Mouse (Mus musculus) ovary, postnatal 10 days (tissue): ENCODE results near the gene Mustn1.

Experiments used
- DNase-seq: peaks from one replicate; pipeline ENCODE4 v3.0.0; 2022; ENCODE audit warnings: low spot score

Gene Mustn1

DNA sequence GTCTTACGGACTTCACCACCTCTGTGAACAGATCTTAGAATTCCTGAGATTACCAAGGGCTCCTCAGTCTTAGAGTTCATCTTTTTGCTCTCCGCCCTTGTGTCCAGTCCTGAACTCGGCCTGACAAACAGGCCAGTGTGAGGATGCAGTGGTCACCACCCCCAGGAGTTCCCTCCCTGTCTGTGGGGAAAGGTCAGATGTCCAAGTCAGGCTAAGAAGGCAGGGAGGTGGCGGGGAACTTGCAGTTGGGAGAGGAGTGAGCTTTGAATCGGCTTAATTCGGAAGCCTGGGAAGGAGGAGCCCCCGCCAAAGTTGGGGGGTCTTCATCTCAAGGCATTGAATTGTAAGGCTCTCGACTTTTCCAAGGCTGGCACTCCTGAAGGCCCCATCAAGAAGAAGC, 1.3 kb downstream of the Mustn1 start:
- DNase-seq = no peak

DNA sequence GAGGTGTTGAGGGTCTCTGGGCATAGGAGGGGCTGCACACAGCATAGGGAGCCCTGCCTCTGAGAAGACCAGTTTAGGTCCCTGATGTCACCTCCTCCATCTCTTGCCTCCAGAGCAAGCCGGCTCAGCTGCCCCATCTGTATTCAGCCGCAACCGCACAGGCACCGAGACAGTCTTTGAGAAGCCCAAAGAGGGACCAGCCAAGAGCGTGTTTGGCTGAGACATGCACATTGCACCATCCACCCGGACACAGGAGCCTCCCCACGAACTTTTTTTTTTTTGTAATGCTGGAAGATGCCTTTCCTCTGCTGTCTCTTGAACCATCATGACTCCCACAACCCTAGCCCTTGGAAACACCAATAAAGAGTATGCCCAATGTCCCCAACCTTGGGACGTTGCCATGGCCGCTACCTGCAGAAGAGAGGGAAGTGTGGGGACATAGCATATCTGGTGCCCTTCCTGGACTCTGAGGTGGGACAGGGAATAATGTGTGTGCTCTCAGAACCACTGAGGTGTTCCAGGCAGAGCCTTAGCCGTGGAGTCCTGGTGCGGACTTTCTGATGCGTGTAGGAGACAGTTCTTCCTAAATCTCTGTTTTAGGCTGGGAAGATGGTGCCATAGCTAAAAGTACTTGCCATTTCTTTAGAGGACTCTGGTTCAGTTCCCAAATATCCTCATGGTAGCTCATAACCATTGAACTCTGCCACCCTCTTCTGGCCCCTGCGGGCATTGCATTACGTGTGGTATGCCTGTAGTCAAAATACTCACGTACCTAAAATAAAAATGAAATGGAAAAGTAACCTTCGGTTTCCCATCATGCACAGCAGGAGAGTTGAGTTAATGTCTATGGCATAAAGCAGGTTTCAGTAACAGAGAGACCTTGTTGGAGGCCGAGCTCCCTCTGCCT, 2.1 kb downstream of the Mustn1 start:
- DNase-seq = no peak

DNA sequence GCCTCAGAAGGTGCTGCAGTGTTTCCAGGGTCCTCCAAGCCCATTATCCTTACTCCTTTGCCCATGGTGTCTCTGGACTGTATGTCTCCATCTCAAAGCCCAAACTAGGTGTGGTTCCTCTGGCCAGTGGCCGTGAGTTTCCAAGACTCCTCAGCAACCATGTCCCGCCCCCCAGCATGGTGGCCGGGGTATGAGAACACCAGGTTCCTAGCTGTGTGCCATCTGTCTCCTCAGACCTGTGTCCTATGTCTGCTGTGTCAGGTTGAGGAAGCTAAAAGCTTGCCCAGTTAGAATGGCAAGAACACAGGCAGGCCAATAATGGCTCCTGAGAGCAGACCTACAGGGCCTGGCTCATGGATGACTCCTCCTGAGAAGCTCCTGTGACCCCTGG, 2.7 kb downstream of the Mustn1 start:
- DNase-seq = no peak

DNA sequence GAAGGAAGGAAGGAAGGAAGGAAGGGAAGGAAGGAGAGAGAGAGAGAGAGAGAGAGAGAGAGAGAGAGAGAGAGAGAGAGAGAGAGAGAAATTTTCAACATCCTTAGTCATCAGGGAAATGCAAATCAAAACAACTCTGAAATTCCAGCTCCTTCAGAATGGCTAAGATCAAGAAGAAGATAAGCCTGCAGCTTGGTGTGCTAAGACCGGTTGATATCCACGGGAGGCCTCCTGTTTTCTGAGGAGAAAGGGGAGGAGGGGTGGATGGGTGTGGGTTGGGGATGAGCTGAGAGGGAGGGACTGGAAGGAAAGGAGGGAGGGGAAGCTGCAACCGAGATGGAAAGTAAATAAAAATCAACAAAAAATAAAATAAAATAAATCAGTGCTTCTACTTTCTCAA, 6.3 kb downstream of the Mustn1 start:
- no peak for DNase-seq

DNA sequence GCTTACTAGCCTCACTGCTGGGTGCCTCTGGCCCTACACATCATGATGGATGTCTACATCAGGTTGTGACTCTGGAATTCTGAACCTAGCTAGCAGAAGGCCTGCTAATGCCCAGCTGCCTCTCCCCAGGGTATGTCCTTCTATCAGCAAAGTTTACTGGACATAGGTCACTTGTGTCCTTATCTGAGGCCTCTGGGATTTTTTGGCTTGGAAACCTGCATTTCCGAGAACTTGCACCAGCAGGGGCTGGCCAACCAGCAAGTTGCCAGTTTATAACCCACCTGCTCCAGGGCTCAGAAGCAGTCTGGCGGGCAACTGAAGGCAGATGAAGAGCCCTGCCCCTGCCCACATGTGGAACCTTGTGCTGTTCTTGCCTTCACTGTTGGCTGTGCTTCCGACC, 7.2 kb downstream of the Mustn1 start, which contains the start of gene Itih4:
TSS of gene Itih4 (plus strand) at position 273 of the 400 bp plus-strand sequence.
- DNase-seq = no peak

DNA sequence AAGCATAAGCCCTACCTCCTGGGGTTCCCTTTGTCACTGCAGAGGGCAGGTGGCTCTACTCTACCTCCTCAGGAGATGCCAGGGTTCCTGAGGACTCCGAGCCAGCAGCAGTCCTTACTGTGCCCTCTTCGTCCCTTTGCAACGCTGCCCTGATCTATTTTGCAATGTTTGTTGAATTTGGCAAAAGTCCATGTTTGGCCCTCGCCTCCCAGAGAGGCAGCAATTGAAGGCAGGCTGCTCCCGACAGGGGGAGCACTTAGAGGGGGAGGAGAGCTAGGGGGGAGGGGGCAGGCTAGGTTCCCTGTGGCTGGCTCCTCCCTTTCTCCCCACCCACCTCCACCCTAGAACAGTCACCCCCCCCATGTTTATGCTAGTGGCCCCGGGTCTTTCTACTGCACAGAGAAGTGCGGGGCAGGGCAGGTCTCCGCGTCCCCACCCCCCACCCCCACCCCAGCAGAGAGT, 9.3 kb downstream of the Mustn1 start:
- no peak for DNase-seq

DNA sequence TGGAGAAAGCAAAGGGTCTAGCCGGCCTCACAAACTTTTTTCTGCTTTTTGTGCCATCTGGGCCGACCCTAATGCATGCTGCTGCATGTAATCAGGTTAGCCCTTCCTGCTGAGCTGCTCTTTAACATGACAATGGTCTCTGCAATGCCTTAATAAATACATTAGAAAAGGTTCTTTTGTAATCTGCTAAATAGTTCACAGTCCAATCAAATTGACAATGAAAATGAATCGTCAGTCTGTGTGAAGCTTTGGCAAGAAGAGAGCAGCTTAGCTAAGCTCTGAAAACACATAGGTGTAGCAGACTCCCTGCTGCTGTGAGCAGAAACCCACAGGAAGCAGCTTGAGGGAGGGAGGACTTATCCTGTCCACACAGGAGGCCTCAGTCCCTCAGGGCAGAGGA, 21.0 kb downstream of the Mustn1 start:
- no peak for DNase-seq

DNA sequence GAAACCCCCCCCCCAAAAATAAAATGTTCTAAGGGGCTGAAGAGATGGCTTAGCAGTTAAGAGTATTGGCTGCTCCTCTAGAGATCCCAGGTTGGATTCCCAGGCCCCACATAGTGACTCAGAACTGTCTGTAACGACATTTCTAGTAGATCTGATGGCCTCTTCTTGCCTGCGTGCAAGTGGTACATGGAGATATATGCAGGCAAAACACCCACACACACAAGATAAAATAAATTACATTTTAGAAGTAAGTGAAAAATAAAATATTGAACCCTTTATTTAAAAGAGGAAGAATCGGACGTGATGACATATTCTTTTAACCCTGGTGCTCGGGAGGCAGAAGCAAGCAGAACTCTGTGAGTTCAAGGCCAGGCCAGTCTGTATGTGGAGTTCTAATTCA, 23.6 kb downstream of the Mustn1 start:
- no peak for DNase-seq

DNA sequence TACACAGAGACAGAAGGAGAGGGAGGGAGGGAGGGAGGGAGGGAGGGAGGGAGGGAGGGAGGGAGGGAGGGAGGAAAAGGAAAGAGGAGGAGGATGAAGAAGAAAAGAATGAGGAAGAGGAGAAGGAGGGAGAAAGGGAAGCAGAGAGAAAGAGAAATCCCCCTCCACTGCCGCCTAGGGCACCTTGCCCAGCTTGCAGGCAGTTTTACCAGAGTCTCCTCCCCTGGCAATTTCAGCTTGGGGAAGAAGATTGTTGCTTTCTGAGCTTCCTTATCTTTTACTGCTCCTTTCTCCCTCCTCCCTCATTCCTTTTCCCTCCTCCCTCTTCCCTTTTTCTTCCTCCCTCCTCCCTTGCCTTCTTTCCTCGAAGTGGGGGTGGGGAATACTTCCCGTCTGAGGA, 24.0 kb downstream of the Mustn1 start:
- DNase-seq = no peak

DNA sequence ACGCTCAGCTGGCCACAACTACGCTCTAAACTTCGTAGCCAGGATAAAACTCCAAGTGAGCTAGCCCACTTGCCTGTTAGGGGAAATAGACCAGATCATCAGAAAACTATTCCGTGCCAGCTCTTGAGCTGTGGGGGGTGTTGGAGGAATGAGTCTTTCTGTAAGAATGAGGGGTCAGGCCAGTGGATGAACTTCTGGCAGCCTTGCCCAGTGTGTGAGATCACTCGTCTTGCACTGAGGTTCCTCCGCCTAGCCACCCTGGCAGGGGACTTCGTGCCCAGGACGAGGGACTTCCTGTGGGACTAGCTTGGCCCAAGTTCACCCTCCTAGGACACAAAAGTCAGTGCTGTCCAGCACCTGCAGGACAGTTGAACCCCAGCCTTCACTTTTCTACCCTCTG, 25.3 kb downstream of the Mustn1 start:
- DNase-seq = no peak

DNA sequence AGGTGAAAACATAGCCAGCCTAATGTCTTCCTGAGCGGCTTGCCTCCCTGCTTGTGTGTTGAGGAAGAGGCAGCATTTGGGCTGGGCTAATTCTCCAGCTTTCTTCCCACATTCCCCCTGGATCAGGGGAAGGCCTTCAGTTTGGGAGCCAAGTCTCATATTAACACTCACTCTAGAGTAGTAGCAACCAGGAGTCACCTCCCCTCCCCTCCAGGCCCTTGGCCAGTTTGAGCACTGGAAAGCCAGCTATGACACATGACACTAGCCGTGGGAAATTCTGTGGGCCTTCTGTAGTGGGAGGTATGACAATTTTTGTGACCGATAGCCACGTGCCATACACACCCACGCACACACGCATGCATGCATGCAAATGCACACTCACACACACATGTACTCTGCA, 27.0 kb downstream of the Mustn1 start:
- no peak for DNase-seq

DNA sequence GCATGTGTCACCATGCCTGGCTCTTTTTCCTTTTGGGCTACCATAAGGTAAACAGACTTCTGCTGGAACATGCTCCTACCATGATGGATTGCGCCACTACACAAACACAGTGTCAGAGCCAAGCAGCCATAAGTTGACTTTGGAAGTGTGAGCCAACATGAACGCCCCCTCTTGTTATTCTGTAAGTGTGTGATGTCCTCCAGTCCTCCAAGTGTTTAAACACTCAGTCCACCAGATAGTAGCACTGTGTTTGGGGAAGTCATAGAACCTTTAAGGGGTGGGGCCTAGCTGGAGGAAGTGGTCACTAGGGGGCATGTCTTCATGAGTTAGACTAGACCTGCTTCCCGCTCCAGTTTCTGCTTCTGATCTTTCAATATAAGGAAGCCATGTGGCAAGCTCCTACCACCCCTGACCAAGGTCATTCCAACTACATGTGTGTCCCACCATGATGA, 28.8 kb downstream of the Mustn1 start:
- DNase-seq = no peak

DNA sequence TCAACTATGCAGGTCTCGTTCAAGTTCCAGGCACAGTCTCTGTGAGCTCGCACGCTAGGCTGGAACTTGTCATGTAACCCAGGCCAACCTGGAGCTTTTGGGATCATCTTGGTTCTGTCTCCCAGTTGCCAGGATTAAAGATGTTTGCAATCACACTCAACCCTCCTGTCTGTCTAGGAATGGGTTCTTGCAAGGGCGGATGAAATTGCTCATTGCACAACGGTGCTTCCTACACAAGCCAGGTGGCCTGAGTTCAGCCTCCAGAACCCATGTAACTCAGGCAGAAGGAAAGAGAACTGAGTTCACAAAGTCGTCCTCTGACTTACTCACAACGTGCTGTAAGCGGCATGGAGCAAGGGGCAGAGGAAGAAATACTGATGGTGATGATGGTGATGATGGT, 32.1 kb downstream of the Mustn1 start:
- DNase-seq = no peak

DNA sequence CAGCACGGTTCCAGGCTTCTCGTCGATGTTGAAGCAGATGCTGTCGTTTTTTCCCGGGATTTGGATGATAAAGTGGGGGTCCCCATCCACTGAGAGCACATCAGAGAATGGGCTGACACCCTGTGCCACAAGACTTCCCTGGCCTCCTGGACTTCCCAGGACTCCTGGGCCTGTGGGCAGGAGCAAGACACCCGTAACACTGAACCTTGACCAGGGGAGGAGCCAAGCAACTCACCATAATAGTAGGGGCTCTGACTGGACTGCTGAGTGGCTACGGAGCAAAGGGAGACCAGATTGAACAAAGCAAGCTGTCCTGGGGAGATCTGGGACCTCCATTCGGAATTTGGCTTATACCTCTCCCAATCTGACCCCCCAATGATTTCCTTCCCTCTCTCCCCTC, 33.6 kb downstream of the Mustn1 start:
- DNase-seq = no peak

DNA sequence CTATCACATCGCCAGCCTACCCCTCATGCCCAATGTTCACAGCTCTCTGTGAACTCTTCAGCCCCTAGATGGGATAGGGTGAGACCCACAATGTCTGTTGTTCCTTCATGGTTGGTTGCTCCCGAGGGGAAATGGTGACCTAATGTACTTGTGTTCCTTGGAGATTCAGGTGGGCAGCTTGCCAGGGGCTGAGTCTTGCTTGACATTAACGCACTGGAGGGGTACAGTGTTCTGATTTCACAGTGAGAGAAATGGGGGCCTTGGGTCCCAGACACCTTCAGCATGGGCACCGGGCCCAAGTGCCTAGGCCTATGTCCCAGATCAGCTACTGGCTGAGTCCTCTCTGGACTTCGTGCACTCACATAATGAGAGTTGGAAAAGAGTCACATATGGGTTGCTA, 34.4 kb downstream of the Mustn1 start:
- DNase-seq = no peak

DNA sequence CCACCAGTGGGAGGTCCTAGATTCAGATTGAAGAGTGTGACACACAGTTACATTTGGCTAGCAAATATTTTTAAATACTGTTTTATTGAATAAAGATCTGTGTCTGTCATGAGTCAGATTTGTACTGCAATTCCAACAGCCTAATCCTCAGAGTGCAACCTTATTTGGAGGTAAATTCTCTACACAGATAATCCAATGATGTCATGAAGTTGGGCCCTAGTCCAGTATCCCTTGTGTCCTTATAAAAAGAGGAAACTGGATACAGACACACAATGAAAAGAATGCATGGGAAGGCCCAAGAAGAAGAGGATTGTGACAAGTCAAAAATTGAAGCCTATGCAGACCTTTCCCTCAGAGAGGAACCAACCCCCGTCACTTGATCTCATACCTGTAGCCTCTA, 37.5 kb downstream of the Mustn1 start:
- DNase-seq = no peak

DNA sequence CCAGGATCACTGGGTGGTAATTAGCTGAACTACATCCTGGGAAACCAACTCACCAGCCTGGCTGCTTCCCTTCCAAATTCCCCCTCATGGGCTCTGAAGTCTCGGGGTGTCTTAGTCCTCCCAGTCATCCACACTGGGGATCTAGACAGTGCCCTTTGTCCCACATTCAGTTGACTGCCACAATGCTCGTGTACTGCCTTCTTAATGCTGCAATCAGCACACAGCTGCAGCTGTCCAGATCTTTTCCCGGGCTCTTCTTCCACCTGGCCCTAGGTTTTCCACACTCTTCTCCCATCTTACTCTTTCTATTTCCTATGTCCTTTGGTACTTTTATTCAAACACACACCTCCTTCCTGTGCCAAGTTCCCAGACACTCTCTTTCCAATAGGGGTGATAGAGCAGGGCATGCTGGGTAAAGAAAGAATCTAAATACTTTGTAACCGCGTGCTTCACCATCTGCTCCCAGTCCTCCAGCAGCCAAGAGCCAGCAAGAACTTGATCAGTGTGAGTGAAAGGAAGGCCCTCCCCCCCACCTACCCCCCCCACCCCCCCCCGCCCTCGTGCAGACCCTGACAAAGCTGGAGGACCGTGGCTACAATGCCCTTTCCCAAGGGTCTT, 43.2 kb downstream of the Mustn1 start:
- no peak for DNase-seq

DNA sequence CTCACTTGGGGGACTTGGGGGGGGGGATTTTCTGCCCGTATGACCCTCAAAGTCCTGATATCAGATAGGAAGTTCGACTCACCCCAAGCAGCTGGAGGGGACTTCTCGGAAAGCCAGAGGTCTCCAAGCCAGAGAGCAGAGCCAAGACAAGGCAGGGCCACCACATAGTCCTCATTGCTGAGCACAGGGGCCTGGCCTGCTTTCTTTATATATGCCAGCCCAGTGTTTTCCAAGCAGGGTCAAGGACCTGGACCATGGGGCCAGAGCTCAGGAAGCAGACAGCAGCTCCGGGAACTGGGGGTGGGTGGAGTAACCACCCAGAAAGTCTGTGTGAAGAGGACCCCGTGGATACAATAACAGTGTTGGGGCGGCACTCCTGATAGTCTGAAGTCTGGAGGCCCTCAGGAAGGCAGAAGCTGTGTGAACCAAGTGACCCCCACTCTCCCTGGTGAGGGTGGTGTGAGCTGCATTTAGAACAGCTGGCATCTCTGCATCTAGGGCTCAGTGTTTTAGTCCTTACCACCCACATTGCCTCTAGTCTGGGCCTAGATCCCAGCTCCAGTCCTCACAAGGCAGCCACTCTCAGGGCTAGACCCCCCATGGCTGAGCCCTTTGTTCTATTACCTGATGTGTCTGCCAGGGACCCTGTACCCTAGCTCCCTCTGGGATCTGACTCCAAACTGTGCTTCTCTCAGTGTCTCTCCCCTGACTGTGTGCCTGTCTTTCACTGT, 44.5 kb downstream of the Mustn1 start, which contains the start of gene Itih3:
TSS of gene Itih3 (minus strand) at position 386 of the 731 bp plus-strand sequence.
- DNase-seq = no peak

DNA sequence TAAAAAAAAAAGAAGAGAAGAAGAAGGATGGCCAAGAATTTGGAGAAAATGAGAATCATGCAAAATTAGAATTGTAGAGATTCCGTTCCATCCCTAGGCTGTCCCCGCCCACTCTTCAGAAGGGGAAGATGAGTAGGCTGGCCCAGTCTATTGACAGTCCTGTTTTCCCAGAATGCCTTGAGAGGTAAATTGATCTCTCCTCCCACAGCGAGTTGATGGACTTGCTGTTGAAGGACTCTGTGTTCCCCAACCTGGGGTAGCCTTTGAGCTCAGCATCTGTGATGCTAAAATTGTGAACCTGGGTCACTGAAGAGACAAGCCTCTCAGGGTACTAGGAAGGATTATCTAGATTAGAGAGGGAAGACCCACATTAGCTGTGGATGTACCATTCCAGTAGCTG, 46.5 kb downstream of the Mustn1 start:
- DNase-seq = no peak

DNA sequence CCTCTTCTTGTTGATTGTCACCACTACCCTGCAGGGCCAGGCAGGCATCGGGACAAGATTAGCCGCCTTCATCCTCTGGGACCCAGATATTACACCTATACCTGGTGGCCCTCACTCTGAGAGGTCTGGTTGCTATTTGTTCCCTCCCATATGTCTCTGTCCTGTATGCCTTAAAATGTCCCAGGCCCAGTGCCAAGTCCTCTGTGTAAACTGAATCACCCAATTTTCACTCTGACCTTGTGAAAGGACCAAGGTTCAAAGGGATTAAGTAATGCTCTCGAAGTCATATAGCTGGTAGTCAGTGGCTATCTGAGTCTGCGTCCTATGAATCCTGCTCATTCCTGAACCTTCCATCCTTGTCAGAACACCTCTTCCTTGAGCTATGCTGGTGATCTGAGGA, 51.4 kb downstream of the Mustn1 start:
- DNase-seq = no peak
